Mouse (Mus musculus): ENCODE results near the gene Six5. TPM values are rescaled to one million over a fixed set of nuclear protein-coding genes. Genes with fewer than 3 reads are reported as not detected.

The Six5 gene
- total and polyA plus RNA-seq, 3 experiments, result 2.6 to 9.2 (median 3.8) TPM

GRCm38 (mm10) chr7:19097217-19097616 lies 2.8 kb downstream of the Six5 start:
- no peak for ATAC-seq (ENCODE audit: extremely low read depth, insufficient number of reproducible peaks, low FRiP score, poor library complexity, severe bottlenecking)
- Histone ChIP-seq H3K4me3 (ENCODE audit: low read depth, low read length) (no peak overlapping the region), H3K9me3 (replicated peaks) (no peaks in the 10 kb centered on the region), H3K4me1 (ENCODE audit: insufficient read depth, low read depth, low read length) (peaks cover 50% of the 10 kb centered on the region), H3K36me3 (replicated peaks) (peaks cover 30% of the 10 kb centered on the region), H3K27me3 (ENCODE audit: insufficient read depth, low read length) (peaks cover 44% of the 10 kb centered on the region)
- DNase-seq (ENCODE audit: low spot score), result no peak
- TF ChIP-seq POLR2AphosphoS5 (IDR thresholded peaks at IDR 0.05; ENCODE audit: insufficient replicate concordance, low read depth, low read length) (no peak), GATA1 (IDR thresholded peaks at IDR 0.05; ENCODE audit: borderline replicate concordance, low read length) (no peak), TAL1 (conservative IDR thresholded peaks at IDR 0.05; ENCODE audit: low read depth, low read length) (no peak), CTCF (IDR thresholded peaks at IDR 0.05; ENCODE audit: low read depth, low read length) (no peak), GATA2 (IDR thresholded peaks at IDR 0.05; ENCODE audit: borderline replicate concordance, low read depth, low read length) (no peak)

- no peak for DNase-seq (ENCODE audit: low spot score)
- Histone ChIP-seq H3K4me3 (ENCODE audit: low read depth, low read length) (no peak overlapping the region), H3K9me3 (replicated peaks) (no peaks in the 10 kb centered on the region), H3K4me1 (ENCODE audit: insufficient read depth, low read depth, low read length) (peaks cover 43% of the 10 kb centered on the region), H3K27me3 (ENCODE audit: insufficient read depth, low read length) (peaks cover 50% of the 10 kb centered on the region), H3K36me3 (replicated peaks) (peaks cover 23% of the 10 kb centered on the region)
- TF ChIP-seq CTCF (IDR thresholded peaks at IDR 0.05; ENCODE audit: low read depth, low read length), result no peak
- ATAC-seq (ENCODE audit: extremely low read depth, insufficient number of reproducible peaks, low FRiP score, poor library complexity, severe bottlenecking), result no peak
Observed at GRCm38 (mm10) chr7:19097863-19098262, 3.5 kb downstream of the Six5 start.

- no peaks in the 10 kb centered on the region for H3K9me3 ChIP-seq (replicated peaks)
- DNase-seq (ENCODE audit: low spot score), result no peak
- H3K27me3 ChIP-seq (ENCODE audit: insufficient read depth, low read length), result peaks cover 60% of the 10 kb centered on the region
- H3K4me3 ChIP-seq (ENCODE audit: low read depth, low read length), result no peak overlapping the region
- peaks cover 34% of the 10 kb centered on the region for H3K4me1 ChIP-seq (ENCODE audit: insufficient read depth, low read depth, low read length)
- peaks cover 18% of the 10 kb centered on the region for H3K36me3 ChIP-seq (replicated peaks)
- no peak for ATAC-seq (ENCODE audit: extremely low read depth, insufficient number of reproducible peaks, low FRiP score, poor library complexity, severe bottlenecking)
- TF ChIP-seq POLR2AphosphoS5 (IDR thresholded peaks at IDR 0.05; ENCODE audit: insufficient replicate concordance, low read depth, low read length) (no peak), TAL1 (conservative IDR thresholded peaks at IDR 0.05; ENCODE audit: low read depth, low read length) (no peak), GATA2 (IDR thresholded peaks at IDR 0.05; ENCODE audit: borderline replicate concordance, low read depth, low read length) (no peak), CTCF (IDR thresholded peaks at IDR 0.05; ENCODE audit: low read depth, low read length) (no peak), GATA1 (IDR thresholded peaks at IDR 0.05; ENCODE audit: borderline replicate concordance, low read length) (no peak)
Observed at GRCm38 (mm10) chr7:19098811-19099210, 4.4 kb downstream of the Six5 start.

GRCm38 (mm10) chr7:19100290-19100689 lies 5.9 kb downstream of the Six5 start:
- H3K4me1 ChIP-seq (ENCODE audit: insufficient read depth, low read depth, low read length), result peaks cover 23% of the 10 kb centered on the region
- H3K36me3 ChIP-seq (replicated peaks), result peaks cover 18% of the 10 kb centered on the region
- H3K9me3 ChIP-seq (replicated peaks), result no peaks in the 10 kb centered on the region
- DNase-seq (ENCODE audit: low spot score) (no peak), ATAC-seq (ENCODE audit: extremely low read depth, insufficient number of reproducible peaks, low FRiP score, poor library complexity, severe bottlenecking) (no peak)
- no peak overlapping the region for H3K4me3 ChIP-seq (ENCODE audit: low read depth, low read length)
- TF ChIP-seq GATA1 (IDR thresholded peaks at IDR 0.05; ENCODE audit: borderline replicate concordance, low read length), result no peak
- TF ChIP-seq POLR2AphosphoS5 (IDR thresholded peaks at IDR 0.05; ENCODE audit: insufficient replicate concordance, low read depth, low read length), result no peak
- H3K27me3 ChIP-seq (ENCODE audit: insufficient read depth, low read length), result peaks cover 70% of the 10 kb centered on the region

GRCm38 (mm10) chr7:19103741-19104140 lies 9.3 kb downstream of the Six5 start:
- H3K36me3 ChIP-seq (replicated peaks), result no peaks in the 10 kb centered on the region
- peaks cover 84% of the 10 kb centered on the region for H3K27me3 ChIP-seq (ENCODE audit: insufficient read depth, low read length)
- TF ChIP-seq CTCF (IDR thresholded peaks at IDR 0.05; ENCODE audit: low read depth, low read length) (no peak), TAL1 (conservative IDR thresholded peaks at IDR 0.05; ENCODE audit: low read depth, low read length) (no peak), GATA2 (IDR thresholded peaks at IDR 0.05; ENCODE audit: borderline replicate concordance, low read depth, low read length) (no peak), POLR2AphosphoS5 (IDR thresholded peaks at IDR 0.05; ENCODE audit: insufficient replicate concordance, low read depth, low read length) (no peak), GATA1 (IDR thresholded peaks at IDR 0.05; ENCODE audit: borderline replicate concordance, low read length) (no peak)
- no peaks in the 10 kb centered on the region; the same call in 1 of the 2 replicates for H3K4me1 ChIP-seq (ENCODE audit: insufficient read depth, low read depth, low read length)
- no peak for ATAC-seq (ENCODE audit: extremely low read depth, insufficient number of reproducible peaks, low FRiP score, poor library complexity, severe bottlenecking)
- DNase-seq (ENCODE audit: low spot score), result no peak
- H3K4me3 ChIP-seq (ENCODE audit: low read depth, low read length), result no peak overlapping the region
- H3K9me3 ChIP-seq (replicated peaks), result no peaks in the 10 kb centered on the region

- TF ChIP-seq POLR2AphosphoS5 (IDR thresholded peaks at IDR 0.05; ENCODE audit: insufficient replicate concordance, low read depth, low read length) (no peak), GATA1 (IDR thresholded peaks at IDR 0.05; ENCODE audit: borderline replicate concordance, low read length) (no peak), TAL1 (conservative IDR thresholded peaks at IDR 0.05; ENCODE audit: low read depth, low read length) (no peak)
- H3K4me3 ChIP-seq (ENCODE audit: low read depth, low read length), result no peak overlapping the region
- no peaks in the 10 kb centered on the region for H3K36me3 ChIP-seq (replicated peaks)
- peaks cover 85% of the 10 kb centered on the region for H3K27me3 ChIP-seq (ENCODE audit: insufficient read depth, low read length)
- H3K9me3 ChIP-seq (replicated peaks), result no peaks in the 10 kb centered on the region
- H3K4me1 ChIP-seq (ENCODE audit: insufficient read depth, low read depth, low read length), result no peaks in the 10 kb centered on the region; the same call in 1 of the 2 replicates
- no peak for DNase-seq (ENCODE audit: low spot score)
- ATAC-seq (ENCODE audit: extremely low read depth, insufficient number of reproducible peaks, low FRiP score, poor library complexity, severe bottlenecking), result no peak
Observed at GRCm38 (mm10) chr7:19104486-19104885, 10.1 kb downstream of the Six5 start.

- no peak for DNase-seq (ENCODE audit: low spot score)
- peaks cover 78% of the 10 kb centered on the region for H3K27me3 ChIP-seq (ENCODE audit: insufficient read depth, low read length)
- no peak for ATAC-seq (ENCODE audit: extremely low read depth, insufficient number of reproducible peaks, low FRiP score, poor library complexity, severe bottlenecking)
- TF ChIP-seq GATA2 (IDR thresholded peaks at IDR 0.05; ENCODE audit: borderline replicate concordance, low read depth, low read length) (no peak), TAL1 (conservative IDR thresholded peaks at IDR 0.05; ENCODE audit: low read depth, low read length) (no peak), GATA1 (IDR thresholded peaks at IDR 0.05; ENCODE audit: borderline replicate concordance, low read length) (no peak), POLR2AphosphoS5 (IDR thresholded peaks at IDR 0.05; ENCODE audit: insufficient replicate concordance, low read depth, low read length) (no peak), CTCF (IDR thresholded peaks at IDR 0.05; ENCODE audit: low read depth, low read length) (no peak)
- H3K36me3 ChIP-seq (replicated peaks), result no peaks in the 10 kb centered on the region
- no peaks in the 10 kb centered on the region; the same call in 1 of the 2 replicates for H3K4me1 ChIP-seq (ENCODE audit: insufficient read depth, low read depth, low read length)
- no peaks in the 10 kb centered on the region for H3K9me3 ChIP-seq (replicated peaks)
- H3K4me3 ChIP-seq (ENCODE audit: low read depth, low read length), result no peak overlapping the region
Observed at GRCm38 (mm10) chr7:19107436-19107835, 13.0 kb downstream of the Six5 start.

Data from G1E (cell line).